Mouse (Mus musculus) lung, postnatal 0 days (tissue): ENCODE results near the gene Hnf4a. TPM values are rescaled to one million over a fixed set of nuclear protein-coding genes. Genes with fewer than 3 reads are reported as not detected.
A peak's percentile ranks its signal among the peaks of the same experiment; 100 is the strongest.

Experiments used
- ATAC-seq: fragments of 200-750 bp; cut with Nextera tagmentation; 2 replicates; pipeline ENCODE4 v1.8.0; 2017; ENCODE audit warnings: moderate library complexity
- DNase-seq: peaks from one replicate; pipeline ENCODE4 v3.0.0-alpha.2; 2016; ENCODE audit warnings: low spot score
- H3K27ac ChIP-seq: fragments of 300-500 bp; sonication (generic); 2 replicates; pipeline ENCODE4 v1.5.1; 2014; ENCODE audit warnings: antibody characterized with exemption, mild to moderate bottlenecking, low read length, mixed read lengths
- H3K27me3 ChIP-seq: fragments of 300-500 bp; sonication (generic); replicated peaks from 2 replicates; pipeline ENCODE4 v1.6.1; 2014; ENCODE audit warnings: low read length, mixed read lengths; ENCODE audit not compliant: insufficient read depth
- H3K36me3 ChIP-seq: fragments of 300-500 bp; sonication (generic); 2 replicates; pipeline ENCODE4 v1.6.1; 2014; ENCODE audit warnings: low read length, mixed read lengths; ENCODE audit not compliant: insufficient read depth
- H3K4me1 ChIP-seq: fragments of 300-500 bp; sonication (generic); 2 replicates; pipeline ENCODE4 v1.6.1; 2014; ENCODE audit warnings: antibody characterized with exemption, low read depth, low read length, mixed read lengths; ENCODE audit not compliant: insufficient read depth
- H3K4me2 ChIP-seq: fragments of 300-500 bp; sonication (generic); replicated peaks from 2 replicates; pipeline ENCODE4 v1.6.1; 2014; ENCODE audit warnings: low read depth, mild to moderate bottlenecking, low read length, moderate library complexity, mixed read lengths
- H3K4me3 ChIP-seq: fragments of 300-500 bp; sonication (generic); 2 replicates; pipeline ENCODE4 v1.5.1; 2014; ENCODE audit warnings: low read depth, low read length
- H3K9ac ChIP-seq: fragments of 300-500 bp; sonication (generic); replicated peaks from 2 replicates; pipeline ENCODE4 v1.6.1; 2014; ENCODE audit warnings: low read depth, mild to moderate bottlenecking
- H3K9me3 ChIP-seq: fragments of 300-500 bp; sonication (generic); 2 replicates; pipeline ENCODE4 v1.6.1; 2016; ENCODE audit warnings: low read length, mixed read lengths
- CTCF ChIP-seq: IDR thresholded peaks from 2 replicates; pipeline ENCODE4 v1.5.1; 2016; ENCODE audit warnings: antibody characterized with exemption, mild to moderate bottlenecking
- EP300 ChIP-seq: IDR thresholded peaks from 2 replicates; pipeline ENCODE4 v1.6.1; 2016; ENCODE audit warnings: antibody characterized with exemption, mild to moderate bottlenecking, control low read depth
- WGBS: fragments of 180-500 bp; shearing (Covaris S2); extraction: QIAGEN DNeasy Blood & Tissue Kit; methylation state at CpG from one replicate; pipeline ENCODE4 v1.1.7; 2014; 5-methylcytosine and 5-hydroxymethylcytosine counted together
- polyA plus RNA-seq: library from polyadenylated mRNA; unstranded; fragments of >200 nt; fragmentation: Nextera tagmentation; extraction: Ambion mirVana; gene quantifications from 2 replicates; pipeline ENCODE4 v1.2.1, GENCODE M21; 2015

The Hnf4a gene
- polyA plus RNA-seq, 1 experiment from 2014 or later, result 0.23 TPM

GRCm38 (mm10) chr2:163530418-163530817 lies 23.8 kb downstream of the Hnf4a start:
- DNase-seq (no peak), ATAC-seq (no peak)
- H3K9me3 ChIP-seq, result no peaks in the 10 kb centered on the region
- no peak overlapping the region for H3K4me2 ChIP-seq
- H3K9ac ChIP-seq, result no peak overlapping the region
- WGBS, result 34% methylated on average over 8 of the region's 8 CpGs
- peaks cover 3% of the 10 kb centered on the region; the same call in 1 of the 2 replicates for H3K4me1 ChIP-seq
- no peaks in the 10 kb centered on the region for H3K36me3 ChIP-seq
- TF ChIP-seq EP300 (no peak), CTCF (no peak)
- H3K27me3 ChIP-seq, result no peaks in the 10 kb centered on the region
- H3K27ac ChIP-seq, result no peak overlapping the region
- no peak overlapping the region for H3K4me3 ChIP-seq

GRCm38 (mm10) chr2:163531917-163532316 lies 25.3 kb downstream of the Hnf4a start:
- no peak overlapping the region for H3K9ac ChIP-seq
- peak; percentile 93 for TF ChIP-seq CTCF
- no peak for TF ChIP-seq EP300
- no peaks in the 10 kb centered on the region for H3K36me3 ChIP-seq
- no peak overlapping the region for H3K4me3 ChIP-seq
- peak; percentile 80 for DNase-seq
- H3K9me3 ChIP-seq, result no peaks in the 10 kb centered on the region
- no peak overlapping the region for H3K27ac ChIP-seq
- 9% methylated on average over 9 of the region's 9 CpGs for WGBS
- peak; percentile 41 for ATAC-seq
- no peak overlapping the region for H3K4me2 ChIP-seq
- no peaks in the 10 kb centered on the region for H3K27me3 ChIP-seq
- H3K4me1 ChIP-seq, result peaks cover 3% of the 10 kb centered on the region; the same call in 1 of the 2 replicates

- H3K36me3 ChIP-seq, result no peaks in the 10 kb centered on the region
- H3K27ac ChIP-seq, result no peak overlapping the region
- H3K9ac ChIP-seq, result no peak overlapping the region
- DNase-seq (no peak), ATAC-seq (no peak)
- H3K4me3 ChIP-seq, result no peak overlapping the region
- 76% methylated on average over 9 of the region's 9 CpGs for WGBS
- H3K27me3 ChIP-seq, result no peaks in the 10 kb centered on the region
- no peak for TF ChIP-seq EP300
- no peak for TF ChIP-seq CTCF
- no peaks in the 10 kb centered on the region for H3K9me3 ChIP-seq
- no peak overlapping the region for H3K4me2 ChIP-seq
- H3K4me1 ChIP-seq, result peaks cover 3% of the 10 kb centered on the region; the same call in 1 of the 2 replicates
These were observed 26.6 kb downstream of the Hnf4a start for GRCm38 (mm10) chr2:163533226-163533625.

GRCm38 (mm10) chr2:163534958-163535524 lies 28.4 kb downstream of the Hnf4a start:
- Histone ChIP-seq H3K4me3 (peak overlapping the region; percentile 12; the same call in 1 of the 2 replicates), H3K9ac (no peak overlapping the region), H3K36me3 (no peaks in the 10 kb centered on the region), H3K4me1 (peaks cover 3% of the 10 kb centered on the region; the same call in 1 of the 2 replicates), H3K4me2 (peak overlapping the region; percentile 50), H3K27ac (0 out of 2 replicates have a peak overlapping the region, but pooled peaks have one; percentile 14), H3K27me3 (no peaks in the 10 kb centered on the region), H3K9me3 (no peaks in the 10 kb centered on the region)
- TF ChIP-seq EP300, result no peak
- TF ChIP-seq CTCF, result peak; percentile 97
- ATAC-seq (peak; percentile 90), DNase-seq (peak; percentile 93)
- WGBS, result 9% methylated on average over 22 of the region's 22 CpGs

- H3K4me2 ChIP-seq, result no peak overlapping the region
- no peak for TF ChIP-seq CTCF
- no peak for TF ChIP-seq EP300
- H3K4me3 ChIP-seq, result no peak overlapping the region
- no peaks in the 10 kb centered on the region for H3K9me3 ChIP-seq
- H3K9ac ChIP-seq, result no peak overlapping the region
- H3K4me1 ChIP-seq, result peaks cover 3% of the 10 kb centered on the region; the same call in 1 of the 2 replicates
- 70% methylated on average over 5 of the region's 5 CpGs for WGBS
- ATAC-seq, result no peak
- no peak overlapping the region for H3K27ac ChIP-seq
- H3K27me3 ChIP-seq, result no peaks in the 10 kb centered on the region
- no peak for DNase-seq
- no peaks in the 10 kb centered on the region for H3K36me3 ChIP-seq
These were observed 30.8 kb downstream of the Hnf4a start for GRCm38 (mm10) chr2:163537443-163537842.

- Histone ChIP-seq H3K4me3 (no peak overlapping the region), H3K27me3 (no peaks in the 10 kb centered on the region), H3K4me2 (no peak overlapping the region), H3K4me1 (peaks cover 3% of the 10 kb centered on the region; the same call in 1 of the 2 replicates), H3K36me3 (no peaks in the 10 kb centered on the region), H3K9me3 (no peaks in the 10 kb centered on the region), H3K27ac (no peak overlapping the region), H3K9ac (no peak overlapping the region)
- 82% methylated on average over 2 of the region's 2 CpGs for WGBS
- ATAC-seq (no peak), DNase-seq (no peak)
- no peak for TF ChIP-seq CTCF
- TF ChIP-seq EP300, result no peak
These were observed 31.8 kb downstream of the Hnf4a start for GRCm38 (mm10) chr2:163538410-163538809.
